Mouse (Mus musculus) megakaryocyte-erythroid progenitor cell, adult 5-6 weeks (primary cell): ENCODE measurements around the gene Nrp2. TPM values are rescaled to one million over a fixed set of nuclear protein-coding genes. Genes with fewer than 3 reads are reported as not detected.

ENCODE experiments used
- ATAC-seq: replicated peaks from 2 replicates; pipeline ENCODE4 v1.8.0; 2016; ENCODE audit warnings: mild to moderate bottlenecking, inconsistent platforms; ENCODE audit not compliant: severe bottlenecking, poor library complexity, low FRiP score, low TSS enrichment
- total RNA-seq, 2 experiments: library from RNA; stranded (forward) in 1 of 2; stranded (reverse) in 1 of 2; fragments of 200-1000, 215-1000 nt in 1 of 2; fragments of >200 nt in 1 of 2; fragmentation: Nextera tagmentation in 1 of 2; gene quantifications; 2 replicates each; pipeline ENCODE4 v1.2.3; 2014 to 2017

The Nrp2 gene
- total RNA-seq, 2 experiments from 2014 or later = 0.17 TPM; not detected in 1

DNA sequence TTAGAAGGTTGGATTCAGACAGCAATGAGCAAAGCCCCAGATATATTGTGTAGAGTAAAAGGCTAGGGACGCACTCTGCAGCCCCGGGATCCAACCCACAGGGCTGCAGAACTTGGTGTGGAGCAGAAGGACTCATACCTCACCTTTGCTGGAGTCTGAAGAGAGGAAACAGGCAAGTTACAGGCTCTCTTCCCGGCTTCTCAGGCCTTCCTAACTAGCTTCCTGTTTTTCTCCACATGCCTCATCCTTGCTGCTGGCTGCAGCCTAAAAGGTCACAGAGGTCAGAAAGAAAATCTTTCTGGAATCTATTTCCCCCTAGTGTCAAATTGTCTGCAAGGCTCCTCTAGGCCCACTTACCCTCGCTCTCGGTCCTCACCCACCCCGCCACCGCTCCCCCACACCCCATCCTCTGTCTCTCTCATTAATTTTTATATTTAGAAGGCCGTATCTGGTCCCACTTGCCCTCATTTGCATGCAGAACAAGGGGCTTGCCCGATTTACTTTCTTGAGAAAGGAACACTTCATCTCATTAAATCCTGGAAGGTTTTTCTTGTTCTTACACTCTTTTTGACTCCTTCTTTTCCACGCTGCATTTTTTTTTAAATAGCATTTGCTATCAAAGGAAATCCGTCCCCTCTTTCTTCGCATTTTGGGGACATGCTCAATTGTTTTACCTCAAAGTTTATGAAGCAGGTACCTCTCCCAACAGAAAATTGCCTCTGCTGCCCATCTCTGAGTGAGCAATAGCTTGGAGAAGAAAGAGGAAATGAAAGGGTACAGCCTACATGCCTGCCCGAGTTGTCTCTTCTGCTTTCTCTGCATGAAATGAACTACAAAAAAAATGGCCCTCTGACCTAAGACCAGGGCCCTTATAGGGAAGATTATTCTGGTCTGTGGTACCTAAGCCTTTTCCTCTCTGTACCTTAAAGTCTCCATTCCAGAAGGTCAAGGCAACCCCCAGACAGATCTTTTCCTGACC is 17.9 kb downstream of the Nrp2 start:
- ATAC-seq = no peak

- no peak for ATAC-seq
Measured at GRCm38 (mm10) chr1:62721706-62722187, 18.7 kb downstream of the Nrp2 start.

- ATAC-seq = 0 out of 2 replicates have a peak, but pooled peaks have one; percentile 62
Measured at GRCm38 (mm10) chr1:62722526-62722925, 19.4 kb downstream of the Nrp2 start.

DNA sequence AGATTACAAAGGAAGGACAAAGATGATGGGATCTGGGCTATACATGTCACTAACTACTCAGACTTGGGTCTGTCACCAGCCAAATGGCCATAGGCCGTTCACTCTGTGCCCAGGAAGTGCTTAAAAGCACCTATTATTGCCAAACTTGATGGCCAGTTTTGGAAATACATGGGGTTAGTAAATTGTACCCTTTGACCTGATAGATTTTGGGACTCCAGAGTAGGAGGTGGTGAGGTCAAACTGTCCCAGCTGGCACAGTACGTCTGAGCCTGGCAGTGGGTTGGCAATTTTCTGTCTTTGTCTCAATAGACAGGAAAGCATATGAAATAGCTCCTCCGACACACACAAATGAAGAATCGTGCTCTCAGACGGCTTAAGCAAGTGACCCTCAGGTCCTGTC is 20.8 kb downstream of the Nrp2 start:
- no peak for ATAC-seq

DNA sequence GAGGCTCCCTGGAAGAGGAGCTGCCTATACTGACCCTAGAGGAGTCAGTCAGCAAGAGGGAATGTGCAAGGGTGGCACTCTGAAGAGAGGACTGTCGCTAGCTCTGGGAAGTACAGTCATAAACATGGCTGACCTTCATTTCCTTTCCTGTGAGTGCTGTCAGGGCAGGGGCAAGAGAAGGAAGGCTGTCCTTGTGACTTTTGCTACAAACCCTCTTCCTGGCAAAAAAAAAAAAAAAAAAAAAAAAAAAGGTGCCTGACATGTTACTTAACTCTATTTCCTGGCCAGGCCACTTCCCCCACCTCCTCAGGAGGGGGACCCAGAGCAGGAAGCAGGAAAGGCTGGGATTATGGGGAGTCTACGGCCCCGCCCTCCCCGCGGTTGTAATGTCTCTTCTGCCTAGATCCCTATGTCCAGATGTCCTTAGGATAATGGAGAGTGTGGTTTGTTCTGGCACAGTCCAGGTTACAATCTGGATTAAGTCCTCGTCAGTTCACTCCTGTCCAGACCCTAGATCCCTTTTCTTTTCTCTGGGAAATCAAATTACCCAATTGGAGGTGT is 21.5 kb downstream of the Nrp2 start:
- no peak for ATAC-seq

GRCm38 (mm10) chr1:62725032-62725678 is 22.1 kb downstream of the Nrp2 start:
- ATAC-seq = no peak

GRCm38 (mm10) chr1:62727191-62727590 is 24.1 kb downstream of the Nrp2 start:
- no peak for ATAC-seq

GRCm38 (mm10) chr1:62728421-62728820 is 25.3 kb downstream of the Nrp2 start:
- no peak for ATAC-seq

DNA sequence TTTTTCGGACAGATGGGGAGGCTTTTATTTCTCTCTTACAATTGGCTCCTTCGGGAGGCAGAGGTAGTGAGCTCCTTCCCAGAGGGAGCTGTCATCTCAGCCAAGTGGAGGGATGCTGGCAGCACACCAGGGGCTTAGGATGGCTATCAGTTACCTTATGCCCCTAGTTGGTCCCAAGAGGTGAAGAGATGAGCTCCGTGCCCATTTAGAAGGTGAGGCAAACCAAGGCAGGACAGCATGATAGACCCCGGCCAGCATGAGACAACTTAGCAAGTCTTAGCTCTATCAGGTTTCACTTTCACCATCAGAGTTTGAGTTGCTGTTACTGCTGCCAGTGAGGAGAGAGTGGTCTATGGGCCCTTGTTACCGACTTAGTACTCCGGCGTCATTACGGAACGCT is 25.8 kb downstream of the Nrp2 start:
- ATAC-seq = no peak

- no peak for ATAC-seq
Measured at GRCm38 (mm10) chr1:62729345-62730150, 26.5 kb downstream of the Nrp2 start.

GRCm38 (mm10) chr1:62732036-62732435 is 29.0 kb downstream of the Nrp2 start:
- ATAC-seq = no peak

- ATAC-seq = no peak
Measured at GRCm38 (mm10) chr1:62734420-62734931, 31.4 kb downstream of the Nrp2 start.

DNA sequence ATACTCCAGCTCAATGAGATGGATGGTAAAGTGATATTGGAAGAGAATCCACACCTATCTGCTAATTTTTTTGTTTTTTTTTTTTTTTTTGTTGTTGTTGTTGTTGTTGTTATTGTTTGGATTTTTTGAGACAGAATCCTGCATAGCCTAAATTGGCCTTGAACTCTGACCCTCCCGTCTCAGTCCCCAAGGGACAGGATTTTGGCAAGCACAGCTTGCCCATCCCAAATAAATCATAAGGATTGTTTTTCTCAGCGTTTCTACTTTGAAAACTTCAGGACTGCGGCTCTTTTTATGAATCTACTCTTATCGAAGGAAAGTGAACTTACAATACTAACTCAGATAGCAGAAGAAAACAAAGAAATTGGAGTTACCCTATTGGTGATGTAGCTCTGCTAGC is 31.9 kb downstream of the Nrp2 start:
- no peak for ATAC-seq

GRCm38 (mm10) chr1:62735835-62736234 is 32.8 kb downstream of the Nrp2 start:
- no peak for ATAC-seq

GRCm38 (mm10) chr1:62736455-62737012 is 33.4 kb downstream of the Nrp2 start:
- ATAC-seq = no peak

DNA sequence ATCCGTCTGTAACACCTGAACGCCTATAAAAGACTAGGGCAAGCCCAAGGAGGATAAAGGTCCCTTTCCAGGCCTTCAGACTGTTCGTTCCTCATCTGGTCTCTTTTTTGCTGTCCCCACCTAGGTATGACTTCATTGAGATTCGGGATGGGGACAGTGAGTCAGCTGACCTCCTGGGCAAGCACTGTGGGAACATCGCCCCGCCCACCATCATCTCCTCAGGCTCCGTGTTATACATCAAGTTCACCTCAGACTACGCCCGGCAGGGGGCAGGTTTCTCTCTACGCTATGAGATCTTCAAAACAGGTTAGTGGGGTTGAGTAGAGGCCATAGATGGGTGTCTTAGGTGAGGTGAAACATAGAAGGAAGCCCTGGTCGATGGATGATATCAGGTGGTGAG is 35.1 kb downstream of the Nrp2 start:
- ATAC-seq = no peak

DNA sequence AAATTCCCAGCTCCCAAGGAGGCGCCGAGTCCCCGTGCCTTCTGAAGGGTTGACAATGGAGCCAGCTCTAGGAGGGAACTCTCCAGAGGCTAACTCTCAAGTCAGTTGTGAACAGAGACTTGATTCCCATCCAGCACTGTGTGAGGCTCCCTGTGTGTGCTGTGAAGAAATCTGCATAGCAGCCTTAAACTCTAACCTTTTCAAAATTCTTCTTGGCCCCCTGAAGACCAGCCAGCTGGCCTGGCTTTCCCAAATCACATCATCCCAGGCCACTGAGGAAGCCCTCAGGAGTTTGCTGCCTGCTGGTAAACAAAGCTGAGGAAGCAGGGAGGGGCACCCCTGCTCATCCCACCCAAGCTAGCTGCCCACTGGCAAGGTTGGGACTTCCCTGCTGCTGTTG is 39.0 kb downstream of the Nrp2 start:
- no peak for ATAC-seq

GRCm38 (mm10) chr1:62743064-62743694 is 40.1 kb downstream of the Nrp2 start:
- no peak for ATAC-seq
